10 mouse cellular contexts compared by ENCODE assay signal in genomic region chr19:22631316-22631715, GRCm38 (mm10).
DNase-seq lines count a peak whose midpoint lies in the region; ATAC-seq lines count a peak whose summit lies in the region.
"Had no signal": no experiment of that assay in that cellular context is flagged by ENCODE, and none has a peak within 500 bp of the region (broad histone marks: within the 10 kb centered on the region; RNA-seq: fewer than 3 reads in every experiment).

No protein-coding gene starts in this region.

- peak; percentile 26 for DNase-seq in hindbrain, embryonic 11.5 days (ENCODE audit: low spot score)
- peak; percentile 18 for DNase-seq in NIH3T3 (ENCODE audit: low read depth)
- peak; percentile 42 for DNase-seq in embryo, embryonic 10.5 days (ENCODE audit: low spot score)
- DNase-seq in layer of hippocampus, adult 11-12 months (ENCODE audit: low spot score): peak; percentile 62
- peak; percentile 54 for DNase-seq in retina, postnatal 1 day
- DNase-seq in yolk sac, embryonic 10.5 days (ENCODE audit: low spot score): no peak

- WGBS in hindbrain, embryonic 11.5 days: 82% methylated on average over 6 of the region's 6 CpGs
- WGBS in hindbrain, embryonic 12.5 days: 80% methylated on average over 6 of the region's 6 CpGs
- 85% methylated on average over 6 of the region's 6 CpGs for WGBS in hindbrain, embryonic 16.5 days

- H3K36me3 ChIP-seq in hindbrain, embryonic 11.5 days (ENCODE audit: control insufficient read depth, insufficient read depth, low read length): no peaks in the 10 kb centered on the region
- no peaks in the 10 kb centered on the region for H3K36me3 ChIP-seq in hindbrain, embryonic 12.5 days
- H3K36me3 ChIP-seq in hindbrain, embryonic 16.5 days (ENCODE audit: control insufficient read depth, insufficient read depth, low read length): no peaks in the 10 kb centered on the region
- H3K36me3 ChIP-seq: heart, embryonic 13.5 days had no signal

- H3K4me3 ChIP-seq in hindbrain, embryonic 11.5 days (ENCODE audit: low read depth, low read length): no peak overlapping the region
- H3K4me3 ChIP-seq in hindbrain, embryonic 12.5 days: no peak overlapping the region
- no peak overlapping the region for H3K4me3 ChIP-seq in hindbrain, embryonic 16.5 days (ENCODE audit: low read length)
- H3K4me3 ChIP-seq: heart, embryonic 13.5 days; megakaryocyte, embryonic 14.5 days had no signal

- H3K9me3 ChIP-seq in hindbrain, embryonic 11.5 days (ENCODE audit: control insufficient read depth, low read length): no peaks in the 10 kb centered on the region
- no peaks in the 10 kb centered on the region for H3K9me3 ChIP-seq in hindbrain, embryonic 12.5 days (replicated peaks)
- no peaks in the 10 kb centered on the region for H3K9me3 ChIP-seq in hindbrain, embryonic 16.5 days (ENCODE audit: control insufficient read depth, low read length)
- H3K9me3 ChIP-seq: heart, embryonic 13.5 days; megakaryocyte, embryonic 14.5 days had no signal

- H3K9ac ChIP-seq in hindbrain, embryonic 11.5 days (ENCODE audit: low read depth, low read length): no peak overlapping the region
- H3K9ac ChIP-seq in hindbrain, embryonic 12.5 days: no peak overlapping the region
- no peak overlapping the region for H3K9ac ChIP-seq in hindbrain, embryonic 16.5 days (ENCODE audit: low read depth, low read length)
- H3K9ac ChIP-seq: heart, embryonic 13.5 days had no signal

- H3K4me2 ChIP-seq in hindbrain, embryonic 11.5 days (replicated peaks; ENCODE audit: low read depth, low read length): no peak overlapping the region
- H3K4me2 ChIP-seq in hindbrain, embryonic 12.5 days (replicated peaks): no peak overlapping the region
- H3K4me2 ChIP-seq in hindbrain, embryonic 16.5 days (ENCODE audit: low read length): no peak overlapping the region
- H3K4me2 ChIP-seq: heart, embryonic 13.5 days had no signal

- no peak for ATAC-seq in hindbrain, embryonic 11.5 days (ENCODE audit: low FRiP score)
- ATAC-seq in hindbrain, embryonic 12.5 days (ENCODE audit: low FRiP score): no peak
- ATAC-seq in hindbrain, embryonic 16.5 days: no peak

- no peak overlapping the region for H3K27ac ChIP-seq in hindbrain, embryonic 11.5 days (ENCODE audit: low read depth, low read length)
- no peak overlapping the region for H3K27ac ChIP-seq in hindbrain, embryonic 12.5 days
- H3K27ac ChIP-seq in hindbrain, embryonic 16.5 days (ENCODE audit: low read depth, low read length): no peak overlapping the region
- H3K27ac ChIP-seq: heart, embryonic 13.5 days had no signal

- no peaks in the 10 kb centered on the region for H3K27me3 ChIP-seq in hindbrain, embryonic 11.5 days (ENCODE audit: control insufficient read depth, insufficient read depth, low read length)
- H3K27me3 ChIP-seq in hindbrain, embryonic 12.5 days: no peaks in the 10 kb centered on the region
- no peaks in the 10 kb centered on the region for H3K27me3 ChIP-seq in hindbrain, embryonic 16.5 days (replicated peaks; ENCODE audit: control insufficient read depth, insufficient read depth, low read length)
- H3K27me3 ChIP-seq: heart, embryonic 13.5 days; megakaryocyte, embryonic 14.5 days had no signal

- no peaks in the 10 kb centered on the region for H3K4me1 ChIP-seq in hindbrain, embryonic 11.5 days (replicated peaks; ENCODE audit: control insufficient read depth, insufficient read depth, low read length)
- no peaks in the 10 kb centered on the region for H3K4me1 ChIP-seq in hindbrain, embryonic 12.5 days
- no peaks in the 10 kb centered on the region for H3K4me1 ChIP-seq in hindbrain, embryonic 16.5 days (ENCODE audit: control insufficient read depth, insufficient read depth, low read depth, low read length)
- H3K4me1 ChIP-seq: heart, embryonic 13.5 days; megakaryocyte, embryonic 14.5 days had no signal
